Mouse (Mus musculus): ENCODE data around the gene Rad51b. TPM values are rescaled to one million over a fixed set of nuclear protein-coding genes. Genes with fewer than 3 reads are reported as not detected.
A peak's percentile ranks its signal among the peaks of the same experiment; 100 is the strongest.

The Rad51b gene
- polyA plus RNA-seq, 1 experiment from 2014 or later = 6.4 TPM

DNA sequence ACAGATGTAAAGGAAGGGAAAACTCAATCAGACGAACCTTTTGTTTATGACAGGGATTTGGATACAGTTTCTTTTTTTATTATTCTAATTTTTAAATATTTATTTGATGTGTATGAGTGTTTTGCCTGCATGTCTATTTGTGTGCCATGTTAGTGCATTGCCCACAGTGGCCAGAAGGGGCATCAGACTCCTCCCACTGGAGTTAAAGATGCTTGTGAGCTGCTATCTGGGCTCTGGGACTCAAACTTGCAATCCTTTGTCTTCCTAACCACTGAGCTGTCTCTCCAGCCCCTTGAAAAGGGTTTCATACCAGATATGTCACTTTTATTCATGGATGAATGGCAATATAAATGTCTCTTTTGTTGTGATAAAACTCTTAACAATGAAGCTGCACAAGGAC, 65.1 kb downstream of the Rad51b start:
- DNase-seq (ENCODE audit: low spot score) = peak; percentile 29
- H3K27ac ChIP-seq (replicated peaks) = no peak overlapping the region
- no peaks in the 10 kb centered on the region for H3K9me3 ChIP-seq
- H3K27me3 ChIP-seq (replicated peaks; ENCODE audit: low read depth, poor library complexity, severe bottlenecking) = no peaks in the 10 kb centered on the region
- 0 out of 2 replicates have a peak, but pooled peaks cover 2% of the 10 kb centered on the region for H3K36me3 ChIP-seq (replicated peaks)
- peaks cover 5% of the 10 kb centered on the region; the same call in 1 of the 2 replicates for H3K4me1 ChIP-seq
- no peak overlapping the region for H3K4me3 ChIP-seq
- WGBS = 57% methylated on average over 1 of the region's 1 CpGs

DNA sequence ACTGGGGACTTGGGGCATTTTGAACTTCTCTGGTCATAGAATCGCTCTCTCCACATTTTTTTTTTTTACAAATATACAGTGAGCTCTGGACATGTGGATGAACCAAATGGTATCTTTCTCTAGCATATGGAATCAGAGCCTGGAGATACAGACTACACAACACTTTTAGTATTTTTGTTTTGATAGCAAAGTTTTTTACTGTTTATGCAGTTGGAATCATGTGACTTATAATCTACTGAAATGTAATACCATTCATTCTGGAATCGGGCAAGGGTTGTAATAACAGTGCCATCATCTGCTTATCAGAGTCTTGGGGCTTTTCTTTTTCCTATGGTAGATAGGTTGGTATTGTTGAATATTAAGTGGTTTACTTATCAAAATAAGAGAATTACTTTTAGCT, 67.2 kb downstream of the Rad51b start:
- Histone ChIP-seq H3K36me3 (replicated peaks) (0 out of 2 replicates have a peak, but pooled peaks cover 2% of the 10 kb centered on the region), H3K27ac (replicated peaks) (no peak overlapping the region), H3K4me3 (no peak overlapping the region), H3K9me3 (no peaks in the 10 kb centered on the region), H3K4me1 (no peaks in the 10 kb centered on the region), H3K27me3 (replicated peaks; ENCODE audit: low read depth, poor library complexity, severe bottlenecking) (no peaks in the 10 kb centered on the region)
- no peak for DNase-seq (ENCODE audit: low spot score)
- 82% methylated on average over 2 of the region's 2 CpGs for WGBS

DNA sequence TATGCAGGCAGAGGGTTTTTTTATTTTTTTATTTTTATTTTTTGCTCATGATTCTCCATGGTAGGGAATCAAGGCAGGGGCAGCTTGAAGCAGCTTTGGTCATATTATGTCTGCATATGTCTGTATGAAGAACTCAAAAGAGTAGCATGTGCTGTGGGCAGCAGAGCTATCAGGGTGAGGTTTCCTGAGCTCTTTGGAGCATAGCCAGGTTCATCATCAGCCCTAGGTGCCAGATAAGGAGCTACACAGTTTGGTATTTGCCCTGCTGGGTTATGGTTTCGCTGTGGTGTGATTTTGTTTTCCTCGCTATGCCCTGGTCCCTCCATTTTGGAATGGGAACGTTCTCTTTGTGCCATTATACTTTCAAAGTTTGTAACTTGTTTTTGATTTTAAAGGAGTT, 71.7 kb downstream of the Rad51b start:
- WGBS = 94% methylated on average over 3 of the region's 3 CpGs
- H3K4me1 ChIP-seq = peaks cover 7% of the 10 kb centered on the region; the same call in 1 of the 2 replicates

DNA sequence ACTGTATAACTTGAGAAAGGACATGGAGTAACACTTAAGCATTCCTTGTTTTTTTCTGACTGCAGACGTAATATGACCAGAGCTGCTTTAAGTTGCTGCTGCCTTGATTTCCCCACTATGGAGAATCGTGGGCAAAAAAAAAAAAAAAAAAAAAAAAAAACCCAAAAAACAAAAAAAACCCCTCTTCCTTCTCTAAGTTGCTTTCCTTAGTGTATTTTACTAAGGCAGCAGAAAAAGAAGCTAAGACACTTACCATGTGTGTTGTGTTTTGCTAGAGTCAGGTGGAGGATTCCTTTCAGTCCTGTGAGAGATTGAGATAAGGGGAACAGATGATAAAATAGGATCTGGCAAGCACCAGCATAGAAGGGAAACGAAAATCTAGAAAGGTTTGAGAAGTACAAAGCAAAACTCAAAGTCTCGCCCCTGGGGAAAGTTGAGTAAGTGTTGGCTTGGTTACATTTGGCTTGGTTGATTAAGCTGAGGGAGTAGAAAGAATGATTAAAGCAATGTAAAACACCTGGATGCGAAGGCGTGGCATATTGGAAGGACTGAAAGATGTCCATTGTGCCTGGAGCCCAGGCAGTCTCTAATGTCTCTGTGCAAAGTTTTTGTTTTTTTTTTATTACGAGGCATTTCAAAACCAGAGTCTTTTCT, 72.6 kb downstream of the Rad51b start:
- Histone ChIP-seq H3K36me3 (replicated peaks) (0 out of 2 replicates have a peak, but pooled peaks cover 2% of the 10 kb centered on the region), H3K27ac (replicated peaks) (no peak overlapping the region), H3K4me3 (no peak overlapping the region), H3K27me3 (replicated peaks; ENCODE audit: low read depth, poor library complexity, severe bottlenecking) (no peaks in the 10 kb centered on the region), H3K4me1 (peaks cover 7% of the 10 kb centered on the region; the same call in 1 of the 2 replicates), H3K9me3 (no peaks in the 10 kb centered on the region)
- DNase-seq (ENCODE audit: low spot score) = no peak
- WGBS = 75% methylated on average over 7 of the region's 7 CpGs

More for the DNA sequence above, 71.7 kb downstream of the Rad51b start:
- Histone ChIP-seq H3K27me3 (replicated peaks; ENCODE audit: low read depth, poor library complexity, severe bottlenecking) (no peaks in the 10 kb centered on the region), H3K36me3 (replicated peaks) (0 out of 2 replicates have a peak, but pooled peaks cover 2% of the 10 kb centered on the region), H3K27ac (replicated peaks) (no peak overlapping the region), H3K9me3 (no peaks in the 10 kb centered on the region), H3K4me3 (no peak overlapping the region)
- no peak for DNase-seq (ENCODE audit: low spot score)

DNA sequence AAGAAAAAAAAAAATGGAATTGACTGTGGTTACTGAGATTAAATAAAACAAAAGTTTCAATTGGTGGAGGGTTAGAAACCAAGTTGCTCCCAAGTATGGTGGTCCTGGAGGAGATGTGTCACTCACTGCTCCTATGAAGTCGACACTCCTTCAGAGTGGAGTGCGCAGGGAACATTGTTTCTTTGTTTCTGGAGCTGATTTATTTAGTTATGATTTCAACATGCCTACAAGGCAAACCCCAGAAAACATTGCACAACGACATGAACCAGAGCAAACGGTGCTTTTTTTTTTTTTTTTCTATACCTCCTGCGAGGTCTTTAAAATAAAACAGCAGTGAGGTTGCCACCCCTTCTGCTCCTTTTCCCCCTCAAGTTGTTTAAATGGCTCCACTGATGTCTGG, 75.6 kb downstream of the Rad51b start:
- no peaks in the 10 kb centered on the region for H3K36me3 ChIP-seq (replicated peaks)
- H3K4me3 ChIP-seq = no peak overlapping the region
- no peaks in the 10 kb centered on the region for H3K27me3 ChIP-seq (replicated peaks; ENCODE audit: low read depth, poor library complexity, severe bottlenecking)
- peaks cover 18% of the 10 kb centered on the region; the same call in 1 of the 2 replicates for H3K4me1 ChIP-seq
- no peak for DNase-seq (ENCODE audit: low spot score)
- WGBS = 80% methylated on average over 5 of the region's 5 CpGs
- no peak overlapping the region for H3K27ac ChIP-seq (replicated peaks)
- no peaks in the 10 kb centered on the region for H3K9me3 ChIP-seq

DNA sequence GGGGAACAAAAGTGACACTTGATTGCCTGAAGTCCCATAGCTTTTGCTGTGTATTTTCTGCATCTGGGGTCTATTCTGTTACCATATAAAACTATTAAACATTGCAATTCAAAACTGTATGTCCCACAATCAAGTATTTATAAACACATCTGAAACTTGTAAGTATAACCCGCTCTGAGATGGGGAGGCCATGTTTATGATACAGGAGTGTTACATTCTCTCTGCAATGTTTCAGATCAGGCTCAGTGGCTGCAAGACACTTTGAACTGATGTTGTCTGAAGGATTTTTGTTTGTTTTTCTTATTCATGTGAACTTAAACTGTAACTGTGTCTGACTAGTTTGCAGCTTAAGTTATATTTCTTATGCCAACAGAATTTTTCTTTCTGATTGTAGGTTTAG, 80.3 kb downstream of the Rad51b start:
- Histone ChIP-seq H3K4me3 (no peak overlapping the region), H3K27me3 (replicated peaks; ENCODE audit: low read depth, poor library complexity, severe bottlenecking) (no peaks in the 10 kb centered on the region), H3K27ac (replicated peaks) (peak overlapping the region; percentile 69), H3K9me3 (no peaks in the 10 kb centered on the region), H3K36me3 (replicated peaks) (no peaks in the 10 kb centered on the region), H3K4me1 (peaks cover 37% of the 10 kb centered on the region)
- WGBS = 68% methylated on average over 1 of the region's 1 CpGs
- no peak for DNase-seq (ENCODE audit: low spot score)

DNA sequence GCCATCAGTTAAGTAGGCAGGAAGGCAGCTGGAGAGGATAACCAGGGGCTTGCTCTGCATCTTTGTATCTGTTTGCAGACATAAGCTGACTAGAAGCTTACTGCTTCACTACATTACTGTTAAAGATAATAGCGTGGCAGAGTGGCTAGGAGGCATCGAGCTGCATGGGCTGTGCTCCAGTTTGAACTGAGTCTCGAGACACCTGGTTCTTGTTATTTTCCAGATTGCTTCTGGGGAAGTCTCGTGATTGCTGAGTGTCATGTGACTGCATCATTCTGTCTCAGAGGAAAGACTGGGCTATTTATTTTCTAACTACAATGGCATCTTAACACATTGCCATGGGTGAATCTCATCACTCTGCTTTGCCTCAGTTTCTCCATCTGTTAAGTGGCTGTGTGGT, 80.8 kb downstream of the Rad51b start:
- Histone ChIP-seq H3K27ac (replicated peaks) (peak overlapping the region; percentile 69), H3K4me1 (peaks cover 40% of the 10 kb centered on the region), H3K9me3 (no peaks in the 10 kb centered on the region), H3K4me3 (no peak overlapping the region), H3K27me3 (replicated peaks; ENCODE audit: low read depth, poor library complexity, severe bottlenecking) (no peaks in the 10 kb centered on the region), H3K36me3 (replicated peaks) (no peaks in the 10 kb centered on the region)
- WGBS = 30% methylated on average over 4 of the region's 4 CpGs
- peak; percentile 63 for DNase-seq (ENCODE audit: low spot score)

DNA sequence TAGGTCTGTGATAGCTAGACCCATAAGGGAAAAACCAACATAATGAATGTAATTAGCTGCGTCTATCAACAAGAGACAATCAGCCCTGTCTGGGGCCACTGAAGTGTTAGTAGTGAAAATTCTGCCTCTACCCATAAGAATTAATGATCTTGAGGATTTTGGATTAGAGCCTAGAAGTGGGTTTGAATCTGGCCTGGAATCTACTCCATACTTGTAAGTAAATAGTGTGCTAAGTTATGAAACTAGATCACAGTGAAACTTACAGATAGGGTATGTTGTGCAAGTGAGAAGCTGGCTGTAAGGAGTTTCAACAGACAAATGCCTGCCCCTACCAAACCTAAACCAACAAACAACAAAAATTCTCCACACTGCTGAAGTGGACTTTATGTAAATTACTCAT, 83.1 kb downstream of the Rad51b start:
- DNase-seq (ENCODE audit: low spot score) = no peak
- H3K36me3 ChIP-seq (replicated peaks) = no peaks in the 10 kb centered on the region
- no peaks in the 10 kb centered on the region for H3K9me3 ChIP-seq
- 68% methylated on average over 1 of the region's 1 CpGs for WGBS
- no peak overlapping the region for H3K4me3 ChIP-seq
- H3K4me1 ChIP-seq = peaks cover 63% of the 10 kb centered on the region
- no peaks in the 10 kb centered on the region for H3K27me3 ChIP-seq (replicated peaks; ENCODE audit: low read depth, poor library complexity, severe bottlenecking)
- no peak overlapping the region for H3K27ac ChIP-seq (replicated peaks)

DNA sequence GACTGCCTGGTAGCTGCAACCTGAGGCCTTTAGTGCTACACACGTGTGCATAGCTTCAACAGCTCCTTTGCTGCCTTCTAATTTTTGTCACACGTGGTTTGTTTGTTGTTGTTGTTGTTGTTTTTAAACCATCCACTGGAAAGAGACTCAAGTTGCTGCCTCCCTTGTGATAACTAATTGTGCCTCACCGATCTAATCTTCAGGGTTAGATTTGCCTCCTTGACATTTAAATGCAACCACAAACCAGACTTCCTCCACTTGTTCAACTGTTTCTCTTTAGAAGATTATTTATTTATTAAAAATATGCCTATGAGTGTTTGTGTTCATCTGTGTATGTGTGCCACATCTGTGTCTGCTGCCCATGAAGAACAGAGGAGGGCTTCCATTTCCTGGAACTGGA, 84.4 kb downstream of the Rad51b start:
- Histone ChIP-seq H3K9me3 (no peaks in the 10 kb centered on the region), H3K27me3 (replicated peaks; ENCODE audit: low read depth, poor library complexity, severe bottlenecking) (no peaks in the 10 kb centered on the region), H3K4me3 (no peak overlapping the region), H3K27ac (replicated peaks) (0 out of 2 replicates have a peak overlapping the region, but pooled peaks have one; percentile 40), H3K36me3 (replicated peaks) (no peaks in the 10 kb centered on the region), H3K4me1 (peaks cover 66% of the 10 kb centered on the region)
- DNase-seq (ENCODE audit: low spot score) = no peak
- 69% methylated on average over 3 of the region's 3 CpGs for WGBS

DNA sequence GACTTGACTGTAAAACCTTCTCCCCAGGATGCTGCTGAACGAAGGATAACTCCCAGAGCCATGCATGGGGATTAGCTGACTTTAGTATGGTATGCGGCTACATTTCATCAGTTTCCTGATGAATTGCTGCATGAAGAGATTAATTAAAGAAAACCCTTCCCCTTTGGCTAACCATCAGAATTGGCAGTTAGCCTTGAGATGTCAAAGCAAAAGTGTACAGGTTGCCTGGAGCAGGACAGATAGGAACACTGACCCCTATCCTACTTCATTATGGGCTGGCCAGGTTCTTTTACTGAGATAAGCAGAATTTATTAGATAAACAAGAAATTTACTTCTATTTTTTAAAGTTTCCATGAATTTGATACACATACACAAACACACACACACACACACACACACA, 85.3 kb downstream of the Rad51b start:
- H3K36me3 ChIP-seq (replicated peaks) = no peaks in the 10 kb centered on the region

DNA sequence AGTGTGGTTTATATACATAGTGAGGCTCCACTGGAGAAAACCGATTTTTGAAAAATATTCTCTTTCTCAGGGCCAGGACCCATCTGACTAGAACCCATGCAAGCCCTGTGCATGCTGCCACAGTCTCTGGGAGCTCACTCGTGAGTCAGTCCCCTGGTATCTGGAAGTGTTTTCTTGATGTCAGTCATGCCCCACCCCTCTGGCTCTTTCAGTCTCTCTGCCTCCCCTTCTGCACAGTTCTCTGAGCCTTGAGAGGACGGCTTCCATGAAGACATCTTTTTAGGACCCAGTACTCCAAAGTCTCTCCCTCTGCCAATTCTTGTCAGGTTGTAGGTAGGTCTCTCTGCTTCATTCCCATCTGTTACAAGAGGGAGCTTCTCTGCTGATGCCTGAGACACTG, 86.5 kb downstream of the Rad51b start:
- peak overlapping the region; percentile 70 for H3K27ac ChIP-seq (replicated peaks)
- DNase-seq (ENCODE audit: low spot score) = no peak
- 39% methylated on average over 3 of the region's 3 CpGs for WGBS
- no peaks in the 10 kb centered on the region for H3K27me3 ChIP-seq (replicated peaks; ENCODE audit: low read depth, poor library complexity, severe bottlenecking)
- H3K36me3 ChIP-seq (replicated peaks) = no peaks in the 10 kb centered on the region
- no peaks in the 10 kb centered on the region for H3K9me3 ChIP-seq
- H3K4me3 ChIP-seq = no peak overlapping the region
- peaks cover 54% of the 10 kb centered on the region for H3K4me1 ChIP-seq

More for the DNA sequence above, 85.3 kb downstream of the Rad51b start:
- H3K27ac ChIP-seq (replicated peaks) = no peak overlapping the region
- H3K9me3 ChIP-seq = no peaks in the 10 kb centered on the region
- 47% methylated on average over 2 of the region's 2 CpGs for WGBS
- H3K27me3 ChIP-seq (replicated peaks; ENCODE audit: low read depth, poor library complexity, severe bottlenecking) = no peaks in the 10 kb centered on the region
- DNase-seq (ENCODE audit: low spot score) = no peak
- H3K4me3 ChIP-seq = no peak overlapping the region
- peaks cover 61% of the 10 kb centered on the region for H3K4me1 ChIP-seq

DNA sequence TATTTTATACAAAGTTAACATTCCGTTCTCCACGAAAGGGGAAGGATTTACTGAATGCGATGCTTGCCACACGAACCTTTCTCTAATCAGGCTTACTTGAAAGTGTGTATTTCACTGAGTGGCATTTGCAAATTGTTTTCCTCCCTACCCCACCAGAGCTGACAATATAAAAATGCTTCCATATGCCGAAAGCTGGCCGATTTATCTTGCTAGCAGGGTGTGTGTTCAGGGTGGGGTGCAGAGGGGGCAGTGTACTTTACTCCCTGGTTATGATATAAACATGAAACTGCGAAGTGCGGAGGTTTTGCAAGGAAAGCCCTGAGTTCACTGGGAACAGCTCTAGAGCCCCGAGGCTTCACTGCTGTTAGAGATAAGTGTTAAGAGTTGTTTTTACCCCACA, 87.7 kb downstream of the Rad51b start:
- DNase-seq (ENCODE audit: low spot score) = peak; percentile 48
- Histone ChIP-seq H3K27me3 (replicated peaks; ENCODE audit: low read depth, poor library complexity, severe bottlenecking) (no peaks in the 10 kb centered on the region), H3K27ac (replicated peaks) (peak overlapping the region; percentile 20; the same call in 1 of the 2 replicates), H3K36me3 (replicated peaks) (no peaks in the 10 kb centered on the region), H3K9me3 (no peaks in the 10 kb centered on the region), H3K4me3 (no peak overlapping the region; the same call in 1 of the 2 replicates), H3K4me1 (peaks cover 64% of the 10 kb centered on the region)
- WGBS = 55% methylated on average over 9 of the region's 9 CpGs

DNA sequence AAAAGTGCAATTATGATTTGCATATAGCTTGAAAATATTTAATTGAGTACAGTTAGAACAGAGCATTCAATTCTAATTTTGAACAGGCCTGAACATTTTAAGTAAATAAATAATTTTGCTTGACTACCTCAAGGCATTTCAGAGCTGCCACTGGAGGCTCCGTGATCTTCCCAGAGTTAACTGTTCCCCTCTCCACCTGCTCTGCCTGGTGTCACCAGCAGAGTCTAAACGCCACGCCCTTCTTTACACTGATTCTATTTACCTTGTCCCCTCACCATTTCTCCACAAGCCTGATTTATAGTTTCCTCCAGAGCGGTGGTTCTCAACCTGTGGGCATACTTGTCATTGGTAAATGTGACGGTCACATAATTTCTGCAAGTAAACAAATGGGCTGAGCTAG, 88.1 kb downstream of the Rad51b start:
- WGBS = 84% methylated on average over 5 of the region's 5 CpGs
- no peaks in the 10 kb centered on the region for H3K9me3 ChIP-seq
- no peaks in the 10 kb centered on the region for H3K27me3 ChIP-seq (replicated peaks; ENCODE audit: low read depth, poor library complexity, severe bottlenecking)
- H3K27ac ChIP-seq (replicated peaks) = peak overlapping the region; percentile 41; the same call in 1 of the 2 replicates
- H3K4me3 ChIP-seq = no peak overlapping the region
- H3K4me1 ChIP-seq = peaks cover 65% of the 10 kb centered on the region
- DNase-seq (ENCODE audit: low spot score) = no peak
- H3K36me3 ChIP-seq (replicated peaks) = no peaks in the 10 kb centered on the region

All from embryonic facial prominence, embryonic 10.5 days (tissue).